Mouse (Mus musculus) left cerebral cortex, adult 9 months (tissue): ENCODE results near the gene Macf1.
"Not testable (repeated sequence)": the region's sequence is repeated elsewhere in the genome, so short reads cannot be mapped to it uniquely, and the experiment has no call there.

Experiments
- DNase-seq, 2 experiments: peaks; one replicate each; pipeline ENCODE4 v3.0.0; 2022; ENCODE audit warnings: low spot score in 2 of 2

Macf1 gene

GRCm38 (mm10) chr4:123353271-123353877 is 330.8 kb downstream of the Macf1 start:
- peak in 1 of 2 experiments; percentile 17 for DNase-seq

GRCm38 (mm10) chr4:123343471-123343789 is 340.7 kb downstream of the Macf1 start:
- no peak for DNase-seq

- no peak for DNase-seq
Measured at GRCm38 (mm10) chr4:123342642-123343470, 341.3 kb downstream of the Macf1 start, which contains the start of gene Bmp8a. Gene Bmp8a, minus strand, starts transcription at chr4:123343252.

- no peak for DNase-seq
Measured at GRCm38 (mm10) chr4:123342091-123342641, 342.0 kb downstream of the Macf1 start.

GRCm38 (mm10) chr4:123340232-123340631 is 343.9 kb downstream of the Macf1 start:
- no peak for DNase-seq

- DNase-seq = no peak
Measured at GRCm38 (mm10) chr4:123337693-123338092, 346.5 kb downstream of the Macf1 start.

GRCm38 (mm10) chr4:123335796-123336585 is 348.2 kb downstream of the Macf1 start:
- no peak for DNase-seq

GRCm38 (mm10) chr4:123335244-123335643 is 348.9 kb downstream of the Macf1 start:
- DNase-seq = not testable (repeated sequence)

GRCm38 (mm10) chr4:123334177-123334576 is 350.0 kb downstream of the Macf1 start:
- DNase-seq = no peak

- no peak for DNase-seq
Measured at GRCm38 (mm10) chr4:123333151-123333550, 351.0 kb downstream of the Macf1 start.

- DNase-seq = not testable (repeated sequence)
Measured at GRCm38 (mm10) chr4:123331961-123332360, 352.2 kb downstream of the Macf1 start.

- no peak for DNase-seq
Measured at GRCm38 (mm10) chr4:123331326-123331725, 352.8 kb downstream of the Macf1 start.

GRCm38 (mm10) chr4:123328946-123329345 is 355.2 kb downstream of the Macf1 start:
- DNase-seq = no peak

- no peak for DNase-seq
Measured at GRCm38 (mm10) chr4:123327630-123328029, 356.5 kb downstream of the Macf1 start.

GRCm38 (mm10) chr4:123326087-123326486 is 358.1 kb downstream of the Macf1 start:
- no peak for DNase-seq

- no peak for DNase-seq
Measured at GRCm38 (mm10) chr4:123323534-123323933, 360.6 kb downstream of the Macf1 start, which contains the start of gene Oxct2a. Gene Oxct2a, minus strand, starts transcription at chr4:123323634.

- not testable (repeated sequence) for DNase-seq
Measured at GRCm38 (mm10) chr4:123322910-123323309, 361.2 kb downstream of the Macf1 start.

GRCm38 (mm10) chr4:123314497-123314896 is 369.7 kb downstream of the Macf1 start:
- no peak for DNase-seq

- no peak for DNase-seq
Measured at GRCm38 (mm10) chr4:123313010-123313409, 371.1 kb downstream of the Macf1 start.

- DNase-seq = no peak
Measured at GRCm38 (mm10) chr4:123311845-123312244, 372.3 kb downstream of the Macf1 start.

- no peak for DNase-seq
Measured at GRCm38 (mm10) chr4:123308292-123308691, 375.9 kb downstream of the Macf1 start.

- peak in 1 of 2 experiments; percentile 54 for DNase-seq
Measured at GRCm38 (mm10) chr4:123306999-123307398, 377.2 kb downstream of the Macf1 start.
